Mouse (Mus musculus) G1E (cell line): ENCODE results near the gene Safb2.
A peak's percentile ranks its signal among the peaks of the same experiment; 100 is the strongest.

Source experiments
- CTCF ChIP-seq: IDR thresholded peaks from 2 replicates; pipeline ENCODE4 v1.5.1; 2012; ENCODE audit warnings: low read depth, low read length, inconsistent platforms, mixed read lengths
- GATA1 ChIP-seq: IDR thresholded peaks from 2 replicates; pipeline ENCODE4 v1.6.1; 2012; ENCODE audit warnings: borderline replicate concordance, low read length, inconsistent platforms, mixed read lengths
- GATA2 ChIP-seq: IDR thresholded peaks from 2 replicates; pipeline ENCODE4 v1.6.1; 2012; ENCODE audit warnings: low read depth, low read length, inconsistent platforms, borderline replicate concordance
- POLR2AphosphoS5 ChIP-seq: IDR thresholded peaks from 2 replicates; pipeline ENCODE4 v1.6.1; 2012; ENCODE audit warnings: low read depth, low read length, inconsistent platforms; ENCODE audit not compliant: insufficient replicate concordance
- TAL1 ChIP-seq: conservative IDR thresholded peaks from 2 replicates; pipeline ENCODE4 v1.6.1; 2012; ENCODE audit warnings: low read depth, low read length, inconsistent platforms, mixed read lengths

DNA sequence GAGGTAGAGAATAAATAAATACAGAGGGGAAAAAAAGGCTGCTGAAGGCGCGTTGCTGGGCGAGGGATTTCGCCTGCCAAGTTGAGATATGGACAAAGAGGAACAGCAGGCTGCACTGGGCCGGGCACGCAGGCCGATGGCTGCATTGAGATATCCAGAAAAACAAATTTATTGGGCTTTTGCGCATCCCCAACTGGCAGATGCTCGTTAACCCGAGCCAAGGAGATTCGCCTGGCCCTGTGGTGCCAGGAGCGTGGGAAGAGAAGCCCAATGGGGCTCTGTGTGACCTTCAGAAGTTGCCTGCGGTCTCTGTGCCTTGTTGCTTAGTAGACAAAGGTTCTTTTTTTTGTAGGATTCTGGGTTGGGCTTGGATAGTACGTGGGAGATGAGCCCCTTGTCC, 48.2 kb downstream of the Safb2 start:
- no peak for TF ChIP-seq GATA1
- TF ChIP-seq CTCF: no peak
- TF ChIP-seq TAL1: peak; percentile 74
- TF ChIP-seq GATA2: no peak
- TF ChIP-seq POLR2AphosphoS5: no peak
